Mouse (Mus musculus) embryo, embryonic 10.5 days (tissue): ENCODE data around the gene Fam49a.
"Not testable (repeated sequence)": the region's sequence is repeated elsewhere in the genome, so short reads cannot be mapped to it uniquely, and the experiment has no call there.

Experiments used
- DNase-seq: peaks from one replicate; pipeline ENCODE4 v3.0.0-alpha.2; 2015; ENCODE audit warnings: low spot score

The Fam49a gene

GRCm38 (mm10) chr12:12314326-12314725 is 52.4 kb downstream of the Fam49a start:
- peak; percentile 15 for DNase-seq

DNA sequence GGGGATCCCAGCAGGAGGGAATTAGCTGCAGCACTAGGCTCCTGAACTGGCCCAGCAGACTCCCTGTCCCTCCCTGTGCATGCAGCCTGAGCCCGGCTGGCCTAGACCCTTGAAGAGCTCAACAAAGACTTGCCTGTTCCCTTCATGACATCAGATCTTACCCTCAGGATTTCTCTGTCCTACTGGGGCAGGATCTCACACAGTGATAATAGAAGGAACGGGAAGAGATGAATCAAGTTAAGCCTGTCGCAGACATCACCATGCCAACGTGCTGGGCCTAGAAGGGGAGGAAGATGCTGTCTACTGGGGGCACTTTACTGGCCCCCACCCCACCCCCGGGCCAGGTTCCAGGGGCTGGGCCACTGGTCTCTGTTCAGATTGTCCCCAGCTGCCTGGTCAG is 53.1 kb downstream of the Fam49a start:
- peak; percentile 61 for DNase-seq

GRCm38 (mm10) chr12:12316956-12317355 is 55.0 kb downstream of the Fam49a start:
- DNase-seq: no peak

DNA sequence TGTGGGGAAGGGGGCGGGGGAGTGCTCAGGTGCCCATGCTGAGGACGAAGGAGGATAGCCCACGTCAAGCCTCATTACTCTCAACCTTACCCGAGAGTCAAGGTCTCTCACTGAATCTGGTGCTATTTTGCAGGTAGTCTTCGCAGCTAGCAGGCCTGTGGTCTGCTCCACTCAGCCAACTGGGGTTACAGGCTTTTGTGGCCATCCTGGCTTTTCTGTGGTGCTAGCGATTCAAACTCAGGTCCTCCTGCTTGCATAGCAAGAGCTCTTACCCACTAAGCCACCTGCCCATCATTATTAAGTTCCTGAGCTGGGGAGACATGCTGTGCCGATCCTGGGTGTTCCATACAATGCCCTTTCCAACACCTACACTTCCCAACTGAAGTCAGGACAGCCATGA is 55.7 kb downstream of the Fam49a start:
- DNase-seq: no peak

GRCm38 (mm10) chr12:12318140-12318734 is 56.3 kb downstream of the Fam49a start:
- peak; percentile 85 for DNase-seq

DNA sequence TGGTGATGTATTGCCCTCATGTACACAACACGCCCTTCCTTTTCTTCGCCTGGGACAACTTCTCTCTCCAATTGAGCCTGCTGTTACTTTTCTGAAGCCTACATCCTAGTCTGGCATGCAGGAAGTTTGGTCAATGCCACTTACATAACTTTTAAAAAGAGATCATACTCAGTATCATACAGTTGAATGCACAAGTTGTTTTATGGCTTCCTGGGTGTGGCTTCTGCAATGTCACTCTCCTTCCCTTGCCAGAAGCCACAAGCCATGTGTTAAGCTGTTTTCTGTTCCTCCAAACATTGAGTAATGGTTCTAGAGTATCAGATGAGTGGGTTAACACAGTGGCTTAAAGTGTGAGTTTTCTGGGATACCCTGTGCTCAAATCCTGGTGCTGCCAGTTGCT is 58.8 kb downstream of the Fam49a start:
- DNase-seq: no peak

DNA sequence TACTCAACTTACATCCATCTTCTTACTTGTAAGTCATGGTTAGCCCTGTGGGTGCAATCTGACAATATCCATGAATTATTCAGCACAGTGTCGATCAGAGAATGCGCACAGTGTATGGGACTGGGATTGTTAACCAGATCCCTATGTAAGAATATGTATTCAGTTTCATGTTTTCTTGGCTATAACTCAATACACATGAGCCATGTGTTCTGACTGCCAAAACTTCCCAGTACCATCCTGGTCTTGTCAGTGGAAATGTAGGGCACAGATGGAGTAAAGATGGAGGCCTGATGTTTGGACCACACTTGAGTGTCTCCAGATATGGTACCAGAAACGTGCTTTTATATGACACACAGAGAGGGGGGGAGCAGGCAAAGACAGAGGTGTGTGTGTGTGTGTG is 59.2 kb downstream of the Fam49a start:
- DNase-seq: no peak

DNA sequence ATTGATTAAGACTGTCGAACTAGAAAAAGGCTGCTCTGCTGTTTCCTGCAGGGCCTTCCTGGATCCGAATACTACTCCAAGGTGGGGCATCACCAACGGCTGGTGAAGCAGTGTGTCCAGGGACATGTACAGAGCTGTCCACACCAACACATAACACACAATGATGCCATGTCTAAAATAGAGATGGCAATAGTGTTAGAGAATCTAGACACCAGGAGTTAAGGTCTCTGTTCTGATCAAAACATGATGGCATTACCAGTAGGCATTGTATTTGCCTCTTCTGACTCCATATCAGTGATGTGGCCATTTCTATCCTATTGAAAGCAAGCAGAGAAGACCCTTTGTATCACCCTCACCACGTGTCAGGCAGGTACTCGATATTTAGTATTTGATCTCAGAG is 61.1 kb downstream of the Fam49a start:
- no peak for DNase-seq

DNA sequence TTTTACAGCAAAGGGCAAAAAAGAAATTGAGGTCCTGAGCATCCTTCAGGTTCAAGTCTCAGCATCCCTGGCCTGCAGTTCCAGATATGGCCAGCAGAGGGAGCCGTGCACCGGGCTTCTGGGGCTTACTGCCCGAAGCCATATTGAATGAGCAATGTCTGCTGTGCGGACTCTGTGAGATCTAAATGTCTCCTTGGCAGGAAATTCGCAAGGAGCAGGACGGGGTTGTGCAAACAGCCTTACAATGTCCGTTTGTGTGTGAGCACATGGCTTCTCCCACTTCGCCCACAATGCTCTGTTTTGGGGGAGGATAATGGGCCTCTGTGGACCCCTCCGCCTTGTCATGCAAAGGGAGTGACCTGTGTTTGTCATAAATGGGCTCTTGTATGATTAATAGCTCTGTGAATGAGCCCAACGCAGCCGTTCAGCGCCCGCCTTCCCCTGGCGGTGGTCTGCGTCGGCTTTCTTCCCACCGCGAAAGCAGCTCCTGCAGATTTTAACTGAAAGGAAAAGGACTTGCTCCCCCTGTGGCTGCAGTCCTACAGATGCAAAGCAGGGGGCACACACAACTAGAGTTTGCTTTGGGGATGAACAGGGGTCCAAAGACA is 61.8 kb downstream of the Fam49a start:
- peak; percentile 92 for DNase-seq

DNA sequence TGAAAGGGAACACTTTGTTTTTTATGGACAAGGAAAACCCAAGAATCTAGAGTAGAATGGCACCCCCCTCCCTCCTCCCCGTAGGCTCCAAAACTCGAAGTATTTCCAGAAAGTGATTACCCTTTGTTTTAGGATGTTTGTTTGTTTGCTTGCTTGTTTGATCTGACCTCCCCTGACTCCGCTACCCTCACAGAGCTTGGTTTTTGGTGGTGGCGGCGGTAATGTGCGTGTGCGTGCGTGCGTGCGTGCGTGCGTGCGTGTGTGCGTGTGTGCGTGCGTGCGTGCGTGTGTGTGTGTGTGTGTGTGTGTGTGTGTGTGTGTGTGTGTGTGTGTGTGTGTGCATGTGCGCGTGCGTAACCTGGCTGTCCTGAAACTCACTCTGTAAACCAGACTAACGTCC is 62.3 kb downstream of the Fam49a start:
- not testable (repeated sequence) for DNase-seq

DNA sequence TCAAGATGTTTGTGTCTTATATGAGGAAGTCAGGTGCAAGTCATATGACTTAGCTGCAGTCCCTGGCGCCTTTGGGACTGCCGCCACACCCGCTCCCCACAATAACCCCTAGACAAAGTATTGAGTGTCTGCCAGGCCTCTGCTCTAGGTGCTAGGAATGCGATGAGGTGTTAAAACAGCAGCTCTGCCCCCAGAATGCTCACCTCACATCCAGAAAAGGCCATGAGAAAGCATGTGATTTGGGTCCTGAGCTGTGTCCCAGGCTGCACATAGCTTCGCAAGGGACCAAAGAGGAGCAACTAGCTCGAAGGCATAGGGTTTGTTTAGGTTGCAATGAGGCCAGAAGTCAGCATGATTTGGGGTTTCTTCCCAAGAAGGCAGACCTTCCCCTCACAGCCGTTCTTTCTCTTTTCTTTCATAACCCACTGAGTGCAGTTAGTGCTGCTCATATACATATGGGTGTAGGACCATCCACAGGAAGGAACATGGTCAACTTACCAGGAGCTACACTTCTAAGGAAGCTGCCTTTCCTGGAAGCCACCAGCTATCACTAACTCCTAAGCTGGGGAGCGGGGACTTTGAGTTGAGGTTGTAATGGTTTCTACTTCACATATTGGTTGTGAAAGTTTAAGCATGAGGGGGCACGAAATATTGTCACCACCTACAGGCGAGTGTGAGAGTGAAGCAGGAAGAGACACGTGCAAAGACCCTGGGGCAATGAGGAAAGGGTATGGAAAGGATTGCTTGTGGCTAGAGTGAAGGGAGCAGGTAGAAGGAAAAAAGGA is 71.8 kb downstream of the Fam49a start:
- DNase-seq: no peak

- no peak for DNase-seq
These were observed 72.5 kb downstream of the Fam49a start for GRCm38 (mm10) chr12:12334486-12334885.

DNA sequence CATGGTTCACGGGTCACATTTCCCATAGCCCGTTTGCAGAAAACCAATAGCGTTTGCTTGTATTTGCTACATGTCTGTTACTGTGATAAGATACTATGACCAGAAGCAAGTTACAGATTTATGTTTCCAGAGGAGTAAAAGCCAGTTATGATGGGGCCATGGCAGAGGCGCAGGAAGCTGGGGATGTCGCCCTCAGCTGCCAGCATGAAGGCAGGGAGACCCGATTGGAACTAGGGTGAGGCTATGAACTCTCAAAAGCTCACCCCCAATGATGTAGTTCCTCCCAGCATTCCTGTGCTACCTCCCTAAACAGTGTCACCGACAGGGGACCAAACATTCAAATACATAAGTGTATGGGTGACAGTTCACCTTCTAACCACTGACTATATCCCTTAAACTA is 73.6 kb downstream of the Fam49a start:
- no peak for DNase-seq

GRCm38 (mm10) chr12:12337378-12337777 is 75.4 kb downstream of the Fam49a start:
- DNase-seq: no peak

DNA sequence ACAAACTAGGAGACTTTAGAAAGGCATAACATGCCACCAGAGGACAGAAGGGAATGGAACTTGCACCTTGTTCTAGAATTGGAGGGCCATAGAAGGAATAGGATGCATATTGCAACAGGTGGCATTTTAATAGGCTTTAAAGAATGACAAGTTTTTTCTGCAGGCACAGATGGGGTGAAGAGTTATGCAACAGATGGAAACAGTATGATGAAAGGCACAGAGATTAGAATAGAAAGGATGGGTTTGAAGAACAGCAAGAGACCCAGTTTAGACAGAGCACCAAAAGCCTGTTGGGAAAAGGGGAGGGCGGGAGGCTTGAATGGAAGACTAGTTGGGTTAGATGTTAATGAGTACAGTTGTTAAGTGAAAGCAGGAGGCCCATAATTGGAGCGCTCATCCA is 81.4 kb downstream of the Fam49a start:
- DNase-seq: no peak

GRCm38 (mm10) chr12:12348625-12349024 is 86.7 kb downstream of the Fam49a start:
- DNase-seq: no peak

- DNase-seq: no peak
These were observed 87.8 kb downstream of the Fam49a start for GRCm38 (mm10) chr12:12349645-12350288.

DNA sequence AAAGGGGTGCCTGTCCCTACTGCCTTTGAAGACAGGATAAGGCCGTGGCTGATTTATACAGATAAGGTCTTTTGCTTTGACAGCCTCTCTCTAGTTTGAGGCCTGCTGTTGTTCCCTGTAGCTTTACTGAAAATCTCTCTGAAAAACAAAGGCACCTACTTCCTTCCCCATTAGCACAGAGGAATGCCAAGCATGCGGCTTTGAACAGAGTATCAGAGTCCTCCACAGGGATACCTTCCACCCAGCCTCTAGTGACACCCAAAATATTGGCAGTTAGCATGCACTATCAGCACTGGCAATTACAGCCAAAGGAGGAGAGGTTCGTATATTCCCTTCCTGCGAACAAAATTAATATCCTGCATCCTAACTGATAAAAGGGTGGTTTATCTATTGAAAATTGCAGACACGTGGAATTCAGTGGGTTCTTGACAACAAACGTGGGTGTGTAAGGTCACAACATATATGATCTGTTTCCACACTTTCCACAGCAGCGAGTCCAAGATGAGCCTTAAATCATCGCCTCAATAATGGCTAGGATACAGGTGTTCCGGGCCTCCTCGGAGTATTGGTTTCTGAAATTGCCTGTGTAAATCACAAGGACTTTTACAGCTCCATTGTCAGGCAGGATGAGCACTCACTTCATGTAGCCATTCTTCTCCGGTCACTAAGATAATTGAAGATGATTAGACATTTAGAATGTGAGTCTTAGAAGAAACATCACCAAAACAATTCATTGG is 90.0 kb downstream of the Fam49a start:
- peak; percentile 3 for DNase-seq

- DNase-seq: no peak
These were observed 92.2 kb downstream of the Fam49a start for GRCm38 (mm10) chr12:12354115-12354653.

DNA sequence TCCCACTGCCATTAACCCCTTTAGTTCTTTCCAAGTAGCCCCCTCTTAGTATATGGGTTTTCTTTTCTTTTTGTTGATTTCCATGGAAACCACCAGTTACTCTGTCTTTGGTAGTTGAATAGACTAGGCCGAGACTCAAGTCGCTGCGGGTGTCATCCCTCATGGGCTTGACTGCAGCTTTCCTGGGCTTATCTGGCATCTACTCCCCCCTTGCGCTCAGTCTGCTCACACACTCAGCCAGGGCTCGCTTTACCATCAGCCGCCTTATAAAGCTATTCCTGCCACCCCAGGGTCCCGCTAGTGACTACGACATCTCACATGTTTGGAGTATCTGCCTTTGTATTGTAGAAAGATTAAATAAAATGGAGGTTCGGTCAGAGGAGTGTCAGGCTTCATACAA is 94.1 kb downstream of the Fam49a start:
- DNase-seq: no peak

DNA sequence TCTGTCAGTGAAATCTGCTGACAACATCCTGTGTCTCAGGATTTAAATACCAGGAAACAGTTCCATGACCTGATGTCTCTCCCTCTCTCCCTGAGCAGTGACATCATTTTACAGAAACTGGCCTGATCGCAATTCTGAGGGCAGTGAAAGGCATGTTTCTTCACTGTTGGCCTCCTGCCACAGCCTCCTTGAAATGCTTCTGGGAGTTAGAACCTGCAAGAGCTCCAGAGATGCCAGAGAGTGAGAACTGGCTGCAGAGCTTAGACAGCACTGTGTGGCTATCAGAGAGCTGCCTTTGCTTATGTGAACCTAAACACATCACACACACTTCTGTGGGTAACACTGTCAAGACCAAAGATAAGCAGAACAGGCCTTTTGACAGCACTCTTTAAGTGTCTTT is 94.5 kb downstream of the Fam49a start:
- DNase-seq: no peak

DNA sequence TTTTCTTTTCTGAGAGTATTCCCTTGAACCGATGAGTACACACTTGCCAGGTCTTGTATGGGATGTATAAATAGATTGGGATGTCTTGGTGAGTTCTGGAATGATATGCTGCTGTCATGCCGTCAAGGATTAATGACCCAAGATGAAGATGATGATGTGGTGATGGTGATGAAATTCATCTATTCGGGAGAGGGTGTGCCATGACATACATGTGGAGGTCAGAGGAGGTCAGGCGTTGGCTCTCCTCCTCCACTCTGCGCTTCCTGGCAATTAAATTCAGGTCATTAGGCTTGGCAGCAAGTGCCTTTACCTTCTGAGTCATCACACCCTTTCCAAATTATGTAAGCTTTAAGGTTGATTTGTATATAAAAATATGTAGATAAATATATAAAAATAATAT is 95.0 kb downstream of the Fam49a start:
- no peak for DNase-seq
